Mouse (Mus musculus): ENCODE results near the gene Gpr179. TPM values are rescaled to one million over a fixed set of nuclear protein-coding genes. Genes with fewer than 3 reads are reported as not detected.

The Gpr179 gene
- polyA plus RNA-seq, 1 experiment from 2014 or later, result 0.08 TPM

DNA sequence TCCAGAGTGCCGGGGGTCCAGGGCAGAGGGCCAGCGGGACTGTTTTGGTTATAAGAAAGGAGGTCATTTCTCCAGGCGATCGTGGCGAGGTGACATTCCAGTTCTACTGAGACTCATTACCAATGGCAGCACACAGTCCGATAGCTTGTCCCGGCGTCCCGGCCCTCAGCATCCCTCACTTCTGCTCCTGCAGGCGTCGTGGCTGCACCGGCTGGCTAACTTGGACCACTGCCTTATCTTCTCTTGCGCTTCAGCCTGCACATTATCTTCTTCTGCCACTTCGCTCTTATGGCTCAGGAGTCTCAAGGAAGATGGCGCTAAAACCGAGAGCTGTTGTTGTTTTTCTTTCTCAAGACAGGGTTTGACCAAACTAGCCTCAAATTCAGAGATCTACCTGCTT is 50.5 kb downstream of the Gpr179 start:
- WGBS, result 72% methylated on average over 16 of the region's 16 CpGs
- H3K4me3 ChIP-seq (ENCODE audit: low read depth, low read length), result no peak overlapping the region
- no peak overlapping the region for H3K27ac ChIP-seq (ENCODE audit: low read depth)
- no peaks in the 10 kb centered on the region for H3K27me3 ChIP-seq (ENCODE audit: insufficient read depth, low read length)
- no peak overlapping the region for H3K4me2 ChIP-seq
- TF ChIP-seq CTCF (IDR thresholded peaks at IDR 0.05; ENCODE audit: low read depth), result no peak
- no peak for ATAC-seq (ENCODE audit: insufficient read depth)
- DNase-seq, result no peak
- no peaks in the 10 kb centered on the region for H3K36me3 ChIP-seq (ENCODE audit: insufficient read depth)
- no peak overlapping the region for H3K9ac ChIP-seq
- H3K4me1 ChIP-seq (ENCODE audit: insufficient read depth), result no peaks in the 10 kb centered on the region
- no peaks in the 10 kb centered on the region for H3K9me3 ChIP-seq (ENCODE audit: low read depth, low read length)

DNA sequence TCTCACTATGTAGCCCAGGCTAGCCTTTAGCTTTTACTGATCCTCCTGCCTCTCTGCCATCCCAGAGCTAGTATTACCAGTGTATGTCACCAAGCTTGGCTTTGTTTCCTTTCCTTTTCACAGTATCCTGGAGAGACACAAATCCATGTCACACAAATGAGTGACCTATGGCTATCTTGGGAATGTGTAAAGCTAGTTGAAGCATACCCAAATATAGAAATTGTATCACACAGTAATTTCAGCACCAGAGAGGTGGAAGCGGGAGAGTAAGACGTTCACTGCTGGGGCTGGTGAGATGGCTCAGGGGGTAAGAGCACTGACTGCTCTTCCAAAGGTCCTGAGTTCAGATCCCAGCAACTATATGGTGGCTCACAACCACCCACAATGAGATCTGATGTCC is 51.9 kb downstream of the Gpr179 start:
- DNase-seq (no peak), ATAC-seq (ENCODE audit: insufficient read depth) (no peak)
- Histone ChIP-seq H3K9ac (no peak overlapping the region), H3K4me2 (no peak overlapping the region), H3K27ac (ENCODE audit: low read depth) (no peak overlapping the region), H3K36me3 (ENCODE audit: insufficient read depth) (no peaks in the 10 kb centered on the region), H3K9me3 (ENCODE audit: low read depth, low read length) (no peaks in the 10 kb centered on the region), H3K4me1 (ENCODE audit: insufficient read depth) (no peaks in the 10 kb centered on the region), H3K27me3 (ENCODE audit: insufficient read depth, low read length) (no peaks in the 10 kb centered on the region), H3K4me3 (ENCODE audit: low read depth, low read length) (no peak overlapping the region)
- no peak for TF ChIP-seq CTCF (IDR thresholded peaks at IDR 0.05; ENCODE audit: low read depth)
- WGBS, result 73% methylated on average over 2 of the region's 2 CpGs

DNA sequence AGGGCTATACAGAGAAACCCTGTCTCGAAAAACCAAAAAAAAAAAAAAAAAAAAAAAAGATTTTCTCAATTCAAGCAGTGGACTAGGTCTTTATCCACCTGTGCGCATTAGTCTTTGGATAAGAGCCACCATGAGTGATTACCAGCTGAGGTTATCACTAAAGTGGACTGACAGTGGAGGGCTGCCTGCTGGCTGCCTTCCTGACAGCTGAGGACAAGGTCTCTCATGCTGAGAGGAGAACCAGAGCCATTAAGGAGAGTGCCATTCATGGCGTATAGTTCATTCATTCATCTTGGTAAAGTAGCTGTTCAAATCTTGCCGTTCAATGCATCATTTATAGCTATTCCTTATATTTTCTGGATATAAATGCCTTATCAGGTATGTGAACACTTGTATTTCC is 55.3 kb downstream of the Gpr179 start:
- ATAC-seq (ENCODE audit: insufficient read depth), result no peak
- no peak overlapping the region for H3K9ac ChIP-seq
- no peaks in the 10 kb centered on the region for H3K4me1 ChIP-seq (ENCODE audit: insufficient read depth)
- no peaks in the 10 kb centered on the region for H3K27me3 ChIP-seq (ENCODE audit: insufficient read depth, low read length)
- 83% methylated on average over 3 of the region's 4 CpGs for WGBS
- no peaks in the 10 kb centered on the region for H3K36me3 ChIP-seq (ENCODE audit: insufficient read depth)
- H3K4me2 ChIP-seq, result no peak overlapping the region
- no peak overlapping the region for H3K4me3 ChIP-seq (ENCODE audit: low read depth, low read length)
- DNase-seq, result no peak
- H3K27ac ChIP-seq (ENCODE audit: low read depth), result no peak overlapping the region
- no peaks in the 10 kb centered on the region for H3K9me3 ChIP-seq (ENCODE audit: low read depth, low read length)
- TF ChIP-seq CTCF (IDR thresholded peaks at IDR 0.05; ENCODE audit: low read depth), result no peak

DNA sequence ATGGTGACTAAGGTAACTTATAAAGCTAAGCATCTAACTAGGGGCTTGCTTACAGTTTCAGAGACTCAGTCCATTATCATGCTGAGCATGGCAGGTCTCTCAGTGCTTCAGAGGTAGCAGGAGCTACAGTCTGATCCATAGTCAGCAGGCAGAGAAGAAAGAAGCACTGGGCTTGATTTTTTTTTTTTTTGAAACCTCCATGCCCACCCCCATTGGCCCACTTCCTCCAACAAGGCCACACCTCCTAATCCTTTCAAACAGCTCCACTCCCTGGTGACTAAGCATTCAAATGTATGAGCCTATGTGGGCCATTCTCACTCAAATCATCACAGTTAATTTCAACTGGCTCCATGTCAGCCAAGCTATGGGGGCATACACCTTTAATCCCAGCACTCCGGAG is 59.1 kb downstream of the Gpr179 start:
- 94% methylated on average over 1 of the region's 1 CpGs for WGBS

DNA sequence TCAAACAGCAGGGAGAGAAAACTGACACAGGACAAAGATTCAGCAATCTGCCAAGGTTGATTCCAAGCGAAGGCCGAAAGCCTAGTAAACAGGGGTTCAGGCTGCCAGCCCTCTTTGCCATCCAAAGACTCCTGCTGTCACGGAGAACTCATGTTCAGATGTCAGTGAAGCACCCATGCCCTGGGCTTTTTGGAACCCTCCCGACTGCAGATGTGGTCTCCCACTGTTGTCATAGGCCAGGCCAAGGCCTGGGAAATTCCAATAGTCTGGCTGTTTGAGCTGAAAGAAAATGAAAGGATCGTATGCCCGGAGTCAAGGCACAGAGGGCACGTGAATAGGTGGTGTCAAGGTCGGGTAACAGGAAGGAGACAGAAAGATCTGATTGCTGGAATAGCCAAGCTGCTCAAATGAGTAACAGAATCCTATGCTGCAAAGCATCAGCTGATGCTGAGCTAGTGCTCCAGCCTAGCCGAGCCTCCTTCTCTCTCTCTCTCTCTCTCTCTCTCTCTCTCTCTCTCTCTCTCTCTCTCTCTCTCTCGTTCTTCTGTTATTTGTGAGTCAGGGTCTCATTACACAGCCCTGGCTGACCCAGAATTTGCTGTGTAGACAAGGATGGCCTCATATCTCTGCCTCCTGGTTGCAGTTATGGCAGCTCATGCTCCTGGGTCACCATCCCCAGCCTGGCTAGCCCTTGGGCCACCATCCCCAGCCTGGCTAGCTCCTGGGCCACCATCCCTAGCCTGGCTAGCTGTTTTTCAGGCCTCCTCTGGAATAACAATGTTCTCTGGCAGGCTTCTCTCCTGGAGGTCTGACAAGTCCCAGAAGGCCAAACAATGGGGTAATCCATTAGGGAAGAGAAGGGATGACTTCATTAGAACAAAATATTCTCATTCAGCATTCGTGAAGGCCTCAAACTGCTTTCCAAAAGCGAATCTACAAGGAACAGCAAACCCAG is 62.3 kb downstream of the Gpr179 start:
- Histone ChIP-seq H3K27me3 (ENCODE audit: insufficient read depth, low read length) (no peaks in the 10 kb centered on the region), H3K36me3 (ENCODE audit: insufficient read depth) (no peaks in the 10 kb centered on the region), H3K9me3 (ENCODE audit: low read depth, low read length) (no peaks in the 10 kb centered on the region), H3K4me3 (ENCODE audit: low read depth, low read length) (no peak overlapping the region), H3K9ac (no peak overlapping the region), H3K4me1 (ENCODE audit: insufficient read depth) (no peaks in the 10 kb centered on the region), H3K4me2 (no peak overlapping the region), H3K27ac (ENCODE audit: low read depth) (no peak overlapping the region)
- no peak for DNase-seq
- TF ChIP-seq CTCF (IDR thresholded peaks at IDR 0.05; ENCODE audit: low read depth), result no peak
- WGBS, result 53% methylated on average over 12 of the region's 12 CpGs
- ATAC-seq (ENCODE audit: insufficient read depth), result no peak

More for the DNA sequence above, 59.1 kb downstream of the Gpr179 start:
- Histone ChIP-seq H3K4me2 (no peak overlapping the region), H3K9ac (no peak overlapping the region), H3K27ac (ENCODE audit: low read depth) (no peak overlapping the region), H3K9me3 (ENCODE audit: low read depth, low read length) (no peaks in the 10 kb centered on the region), H3K4me1 (ENCODE audit: insufficient read depth) (no peaks in the 10 kb centered on the region), H3K4me3 (ENCODE audit: low read depth, low read length) (no peak overlapping the region), H3K27me3 (ENCODE audit: insufficient read depth, low read length) (no peaks in the 10 kb centered on the region), H3K36me3 (ENCODE audit: insufficient read depth) (no peaks in the 10 kb centered on the region)
- DNase-seq (no peak), ATAC-seq (ENCODE audit: insufficient read depth) (no peak)
- TF ChIP-seq CTCF (IDR thresholded peaks at IDR 0.05; ENCODE audit: low read depth), result no peak

DNA sequence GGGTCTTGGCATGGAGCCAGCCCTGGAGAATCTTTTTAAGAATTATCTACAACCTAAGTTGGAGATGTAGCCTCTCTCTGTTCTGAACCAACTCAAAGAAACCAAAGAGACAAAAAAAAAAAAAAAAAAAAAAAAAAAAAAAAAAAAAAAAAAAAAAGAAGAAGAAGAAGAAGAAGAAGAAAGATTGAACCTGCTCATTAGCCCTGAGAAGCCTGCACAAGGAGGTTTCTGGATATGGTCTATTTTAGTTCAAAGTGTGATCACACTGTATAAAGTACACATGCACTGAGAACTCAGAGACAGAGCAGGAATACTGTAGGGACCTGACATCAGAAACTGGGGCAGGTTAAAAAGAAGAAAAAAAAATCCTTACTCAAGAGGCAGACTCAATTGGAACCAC is 64.2 kb downstream of the Gpr179 start:
- no peak overlapping the region for H3K4me2 ChIP-seq
- no peak for DNase-seq
- ATAC-seq (ENCODE audit: insufficient read depth), result no peak
- no peak for TF ChIP-seq CTCF (IDR thresholded peaks at IDR 0.05; ENCODE audit: low read depth)
- H3K4me1 ChIP-seq (ENCODE audit: insufficient read depth), result no peaks in the 10 kb centered on the region
- no peaks in the 10 kb centered on the region for H3K9me3 ChIP-seq (ENCODE audit: low read depth, low read length)
- H3K36me3 ChIP-seq (ENCODE audit: insufficient read depth), result no peaks in the 10 kb centered on the region
- H3K9ac ChIP-seq, result no peak overlapping the region
- H3K27me3 ChIP-seq (ENCODE audit: insufficient read depth, low read length), result no peaks in the 10 kb centered on the region
- H3K4me3 ChIP-seq (ENCODE audit: low read depth, low read length), result no peak overlapping the region
- H3K27ac ChIP-seq (ENCODE audit: low read depth), result no peak overlapping the region

DNA sequence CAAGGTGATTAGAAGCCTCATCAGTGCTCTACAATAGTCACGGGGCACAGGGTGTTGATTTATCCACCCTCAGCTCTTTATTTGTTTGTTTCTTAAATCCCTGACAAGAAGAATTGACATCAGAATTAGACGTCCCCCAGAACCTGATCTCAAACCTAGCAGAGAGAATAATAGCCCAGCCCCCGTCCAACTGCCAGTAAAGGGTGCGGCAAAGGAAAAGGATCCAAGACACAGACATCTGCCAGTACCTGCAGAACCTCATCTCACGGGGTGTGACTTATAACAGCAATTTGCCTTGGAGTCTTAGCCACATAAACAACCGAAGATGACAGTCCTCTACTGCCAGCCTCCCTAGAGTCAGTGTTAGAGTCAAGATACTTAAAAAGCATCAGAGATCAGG is 64.9 kb downstream of the Gpr179 start:
- DNase-seq (no peak), ATAC-seq (ENCODE audit: insufficient read depth) (no peak)
- Histone ChIP-seq H3K9me3 (ENCODE audit: low read depth, low read length) (no peaks in the 10 kb centered on the region), H3K36me3 (ENCODE audit: insufficient read depth) (no peaks in the 10 kb centered on the region), H3K4me1 (ENCODE audit: insufficient read depth) (no peaks in the 10 kb centered on the region), H3K4me3 (ENCODE audit: low read depth, low read length) (no peak overlapping the region), H3K9ac (no peak overlapping the region), H3K27ac (ENCODE audit: low read depth) (no peak overlapping the region), H3K27me3 (ENCODE audit: insufficient read depth, low read length) (no peaks in the 10 kb centered on the region), H3K4me2 (no peak overlapping the region)
- WGBS, result 35% methylated on average over 6 of the region's 6 CpGs
- TF ChIP-seq CTCF (IDR thresholded peaks at IDR 0.05; ENCODE audit: low read depth), result no peak
